Mouse (Mus musculus) myocyte (in vitro differentiated cells): ENCODE results near the gene Arhgap35. TPM values are rescaled to one million over a fixed set of nuclear protein-coding genes. Genes with fewer than 3 reads are reported as not detected.

Source experiments
- H3K27me3 ChIP-seq: one replicate; pipeline ENCODE4 v1.6.1; 2011; ENCODE audit not compliant: control insufficient read depth, insufficient read depth, insufficient read length
- H3K36me3 ChIP-seq: one replicate; pipeline ENCODE4 v1.6.1; 2011; ENCODE audit not compliant: control insufficient read depth, insufficient read depth
- H3K4me2 ChIP-seq: one replicate; pipeline ENCODE4 v1.6.1; 2011; ENCODE audit warnings: low read depth, control low read depth
- H3K4me3 ChIP-seq: one replicate; pipeline ENCODE4 v1.5.1; 2011; ENCODE audit warnings: mild to moderate bottlenecking, control low read depth, moderate library complexity
- H3K79me2 ChIP-seq: one replicate; pipeline ENCODE4 v1.6.1; 2011; ENCODE audit not compliant: control insufficient read depth, insufficient read depth
- H3ac ChIP-seq: one replicate; pipeline ENCODE4 v1.6.1; 2011; ENCODE audit not compliant: control insufficient read depth, insufficient read length
- CEBPB ChIP-seq: IDR thresholded peaks from 2 replicates; pipeline ENCODE4 v1.6.1; 2011; ENCODE audit warnings: mild to moderate bottlenecking, moderate library complexity; ENCODE audit not compliant: poor library complexity, insufficient read depth, severe bottlenecking
- E2F4 ChIP-seq: IDR thresholded peaks from one replicate; pipeline ENCODE4 v1.6.1; 2011; ENCODE audit warnings: mild to moderate bottlenecking, control low read depth, moderate library complexity; ENCODE audit not compliant: insufficient read depth
- MAX ChIP-seq: IDR thresholded peaks from one replicate; pipeline ENCODE4 v1.6.1; 2011; ENCODE audit warnings: low read depth, mild to moderate bottlenecking, control low read depth
- MYOD1 ChIP-seq, 3 experiments: IDR thresholded peaks; one replicate each; pipeline ENCODE4 v1.6.1; 2011; ENCODE audit warnings: control low read depth in 2 of 3, low read depth in 2 of 3, mild to moderate bottlenecking in 2 of 3, moderate library complexity in 1 of 3; ENCODE audit not compliant: insufficient read length in 2 of 3, control insufficient read depth in 1 of 3
- MYOG ChIP-seq, 3 experiments: IDR thresholded peaks; one replicate each; pipeline ENCODE4 v1.6.1; 2011; ENCODE audit warnings: control low read depth in 2 of 3, low read depth in 2 of 3, mild to moderate bottlenecking in 2 of 3; ENCODE audit not compliant: insufficient read length in 2 of 3, control insufficient read depth in 1 of 3, insufficient read depth in 1 of 3
- POLR2A ChIP-seq: IDR thresholded peaks from one replicate; pipeline ENCODE4 v1.6.1; 2011; ENCODE audit warnings: low read depth, mild to moderate bottlenecking, control low read depth, moderate library complexity; ENCODE audit not compliant: insufficient read length
- POLR2AphosphoS2 ChIP-seq: IDR thresholded peaks from one replicate; pipeline ENCODE4 v1.6.1; 2011; ENCODE audit warnings: low read depth, control low read depth; ENCODE audit not compliant: insufficient read length
- REST ChIP-seq: IDR thresholded peaks from one replicate; pipeline ENCODE4 v1.6.1; 2011; ENCODE audit warnings: mild to moderate bottlenecking, control low read depth, moderate library complexity; ENCODE audit not compliant: insufficient read depth, insufficient read length
- SRF ChIP-seq: IDR thresholded peaks from one replicate; pipeline ENCODE4 v1.6.1; 2011; ENCODE audit warnings: low read depth; ENCODE audit not compliant: control insufficient read depth, insufficient read length
- TCF12 ChIP-seq: IDR thresholded peaks from one replicate; pipeline ENCODE4 v1.6.1; 2011; ENCODE audit warnings: mild to moderate bottlenecking, control low read depth; ENCODE audit not compliant: poor library complexity, insufficient read depth, severe bottlenecking
- TCF3 ChIP-seq: IDR thresholded peaks from one replicate; pipeline ENCODE4 v1.6.1; 2011; ENCODE audit warnings: low read depth, control low read depth; ENCODE audit not compliant: insufficient read length
- USF1 ChIP-seq: IDR thresholded peaks from one replicate; pipeline ENCODE4 v1.6.1; 2011; ENCODE audit warnings: low read depth, mild to moderate bottlenecking, control low read depth, moderate library complexity
- polyA plus RNA-seq: library from polyadenylated mRNA; unstranded; fragments of >200 nt; fragmentation: generic; extraction: Trizol; gene quantifications from one replicate; pipeline ENCODE4 v1.2.1, GENCODE M21; 2012; ENCODE audit warnings: missing spikeins

Arhgap35 gene
- polyA plus RNA-seq, 1 experiment: 21.7 TPM

DNA sequence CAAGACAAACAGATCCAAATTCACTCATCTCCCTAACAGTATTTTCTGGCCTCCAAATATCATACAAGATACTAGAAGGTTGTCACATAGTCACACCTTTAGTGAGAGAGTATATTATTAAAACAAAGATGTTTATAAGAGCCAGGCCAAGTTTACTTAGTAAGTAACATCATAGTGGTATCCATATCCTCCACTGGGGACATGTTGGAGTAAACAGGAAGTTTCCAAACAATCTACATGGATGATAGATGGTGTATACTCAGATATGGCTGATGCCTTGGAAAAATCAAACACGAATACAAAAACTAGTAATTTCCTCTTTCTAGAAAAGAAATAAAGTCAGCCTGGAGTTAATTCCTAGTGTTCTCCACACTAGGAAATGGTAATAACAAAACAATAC is 65.5 kb downstream of the Arhgap35 start:
- peaks cover 37% of the 10 kb centered on the region for H3K79me2 ChIP-seq
- no peak overlapping the region for H3ac ChIP-seq
- H3K36me3 ChIP-seq: peaks cover 15% of the 10 kb centered on the region
- H3K4me2 ChIP-seq: no peak overlapping the region
- no peak overlapping the region for H3K4me3 ChIP-seq
- TF ChIP-seq CEBPB (no peak), TCF3 (no peak), MAX (no peak), USF1 (no peak), TCF12 (no peak), REST (no peak), E2F4 (no peak), SRF (no peak), MYOG (IDR thresholded peaks at IDR 0.05; ENCODE audit: control insufficient read depth in 1 of 3, insufficient read depth in 1 of 3, insufficient read length in 2 of 3, low read depth in 2 of 3) (no peak), POLR2AphosphoS2 (no peak), MYOD1 (IDR thresholded peaks at IDR 0.05; ENCODE audit: control insufficient read depth in 1 of 3, insufficient read length in 2 of 3, low read depth in 2 of 3) (no peak), POLR2A (no peak)
- no peaks in the 10 kb centered on the region for H3K27me3 ChIP-seq

DNA sequence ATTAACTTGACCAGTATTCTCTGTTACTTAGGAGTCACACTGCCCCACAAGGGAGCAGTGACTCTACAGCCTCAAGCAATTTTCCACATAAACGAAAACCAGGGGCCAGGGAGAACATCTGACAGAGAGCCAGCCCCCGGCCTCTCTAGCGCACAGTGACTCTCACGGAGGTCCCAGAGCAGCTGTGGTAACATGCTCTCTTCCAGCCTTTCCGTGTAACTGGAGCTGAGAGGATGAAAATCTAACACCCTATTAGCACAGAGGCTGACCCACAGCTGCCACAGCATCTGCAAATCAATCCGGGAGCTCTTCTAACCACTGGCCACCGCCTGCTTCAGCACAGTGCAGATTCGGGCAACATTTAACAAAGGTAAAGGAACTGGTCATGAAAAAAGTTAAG is 70.0 kb downstream of the Arhgap35 start:
- TF ChIP-seq MYOD1 (IDR thresholded peaks at IDR 0.05; ENCODE audit: control insufficient read depth in 1 of 3, insufficient read length in 2 of 3, low read depth in 2 of 3) (peak in 1 of 3 experiments; percentile 26), TCF12 (no peak), CEBPB (no peak), POLR2A (no peak), SRF (no peak), MYOG (IDR thresholded peaks at IDR 0.05; ENCODE audit: control insufficient read depth in 1 of 3, insufficient read depth in 1 of 3, insufficient read length in 2 of 3, low read depth in 2 of 3) (peak in 1 of 3 experiments; percentile 9), TCF3 (no peak), MAX (no peak), E2F4 (no peak), POLR2AphosphoS2 (no peak)
- no peak overlapping the region for H3ac ChIP-seq
- H3K79me2 ChIP-seq: no peaks in the 10 kb centered on the region
- peaks cover 15% of the 10 kb centered on the region for H3K36me3 ChIP-seq
- H3K4me3 ChIP-seq: no peak overlapping the region
- H3K27me3 ChIP-seq: no peaks in the 10 kb centered on the region
- no peak overlapping the region for H3K4me2 ChIP-seq

DNA sequence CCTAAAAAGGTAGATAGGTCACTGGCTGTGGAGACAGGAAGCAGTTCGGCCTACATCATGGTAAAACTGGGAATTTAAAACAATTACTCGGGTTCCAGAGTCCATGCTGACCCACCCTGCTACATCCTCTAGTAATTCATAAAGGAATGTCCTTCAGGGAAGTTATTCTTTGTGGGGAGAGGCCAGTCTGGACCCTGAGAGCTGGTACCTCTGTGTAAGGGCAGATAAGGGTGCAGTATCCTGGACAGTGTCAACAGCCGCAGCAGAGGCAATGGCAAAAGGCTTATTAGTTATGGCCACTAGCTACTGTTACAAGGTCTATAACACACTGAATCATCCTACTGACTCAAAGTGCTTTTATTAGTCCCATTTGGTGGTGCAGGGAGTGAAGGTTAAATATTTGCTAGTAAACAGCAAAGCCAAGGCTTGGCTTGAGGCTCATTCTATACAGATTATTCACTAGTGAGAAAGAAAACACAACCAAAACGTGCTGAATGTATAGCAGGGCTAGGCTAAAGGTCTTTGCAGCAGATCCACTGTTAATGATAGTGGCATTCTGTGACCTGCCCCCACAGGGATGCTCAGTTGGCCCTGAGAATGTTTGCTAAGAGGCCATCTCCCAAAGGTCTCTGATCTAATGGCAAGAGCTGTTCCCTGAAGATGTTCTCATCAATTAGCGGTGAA is 77.4 kb downstream of the Arhgap35 start:
- Histone ChIP-seq H3K4me3 (no peak overlapping the region), H3K27me3 (no peaks in the 10 kb centered on the region), H3K4me2 (peak overlapping the region; percentile 21), H3ac (no peak overlapping the region), H3K36me3 (peaks cover 9% of the 10 kb centered on the region), H3K79me2 (no peaks in the 10 kb centered on the region)
- no peak for TF ChIP-seq MYOG (IDR thresholded peaks at IDR 0.05; ENCODE audit: control insufficient read depth in 1 of 3, insufficient read depth in 1 of 3, insufficient read length in 2 of 3, low read depth in 2 of 3)
- no peak for TF ChIP-seq CEBPB
- no peak for TF ChIP-seq E2F4
- no peak for TF ChIP-seq MAX
- no peak for TF ChIP-seq POLR2AphosphoS2
- no peak for TF ChIP-seq MYOD1 (IDR thresholded peaks at IDR 0.05; ENCODE audit: control insufficient read depth in 1 of 3, insufficient read length in 2 of 3, low read depth in 2 of 3)
- TF ChIP-seq REST: no peak
- no peak for TF ChIP-seq SRF

DNA sequence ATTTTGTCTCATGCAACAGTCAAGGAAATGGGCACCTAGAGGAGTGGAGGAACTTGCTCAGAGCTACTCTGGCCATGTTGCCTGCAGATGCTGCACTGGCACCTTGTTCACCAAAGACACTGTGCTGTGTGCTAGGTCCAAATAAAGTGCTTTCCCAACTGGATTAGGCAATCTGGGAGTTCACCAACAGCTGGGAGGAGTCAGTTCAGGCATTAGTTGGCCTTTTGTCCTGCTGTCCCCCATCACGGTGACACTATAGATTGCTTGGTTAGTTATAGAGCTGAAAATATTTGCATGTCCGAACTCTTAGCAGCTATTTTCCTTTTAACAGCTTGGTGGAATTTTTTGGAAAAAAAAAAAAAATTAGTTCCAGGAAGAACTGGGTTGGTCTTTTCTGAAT is 88.8 kb downstream of the Arhgap35 start:
- no peaks in the 10 kb centered on the region for H3K79me2 ChIP-seq
- H3K36me3 ChIP-seq: no peaks in the 10 kb centered on the region
- no peak overlapping the region for H3K4me3 ChIP-seq
- no peak overlapping the region for H3K4me2 ChIP-seq
- H3K27me3 ChIP-seq: no peaks in the 10 kb centered on the region
- H3ac ChIP-seq: no peak overlapping the region
- no peak for TF ChIP-seq MYOG (IDR thresholded peaks at IDR 0.05; ENCODE audit: control insufficient read depth in 1 of 3, insufficient read depth in 1 of 3, insufficient read length in 2 of 3, low read depth in 2 of 3)
- TF ChIP-seq MAX: no peak
- no peak for TF ChIP-seq TCF3
- TF ChIP-seq REST: no peak
- TF ChIP-seq CEBPB: no peak
- TF ChIP-seq TCF12: no peak
- TF ChIP-seq USF1: no peak

DNA sequence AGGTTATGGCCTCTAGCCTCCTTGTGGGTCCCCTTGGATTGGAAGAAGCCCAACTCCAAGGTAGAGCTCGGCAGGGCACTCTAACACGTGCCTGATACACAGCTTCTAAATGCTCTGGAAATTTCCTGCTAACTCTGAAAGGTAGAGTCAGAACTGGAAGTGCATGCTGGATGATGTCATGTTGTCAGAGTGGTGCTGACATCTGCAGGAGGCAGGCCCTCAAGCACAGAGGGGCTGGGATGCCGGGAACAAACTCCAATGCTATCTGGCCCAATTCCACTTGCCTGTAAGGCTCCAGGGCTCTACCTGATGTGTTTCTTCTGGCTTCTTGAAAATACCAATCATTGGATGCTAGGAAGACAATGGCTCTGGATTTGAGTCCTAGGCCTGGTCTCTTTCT is 89.3 kb downstream of the Arhgap35 start:
- no peak overlapping the region for H3ac ChIP-seq
- no peak overlapping the region for H3K4me3 ChIP-seq
- no peaks in the 10 kb centered on the region for H3K36me3 ChIP-seq
- TF ChIP-seq CEBPB (no peak), SRF (no peak), E2F4 (no peak), REST (no peak), MYOG (IDR thresholded peaks at IDR 0.05; ENCODE audit: control insufficient read depth in 1 of 3, insufficient read depth in 1 of 3, insufficient read length in 2 of 3, low read depth in 2 of 3) (no peak), MYOD1 (IDR thresholded peaks at IDR 0.05; ENCODE audit: control insufficient read depth in 1 of 3, insufficient read length in 2 of 3, low read depth in 2 of 3) (no peak), POLR2A (no peak), MAX (no peak), POLR2AphosphoS2 (no peak), TCF12 (no peak), TCF3 (no peak), USF1 (no peak)
- H3K27me3 ChIP-seq: no peaks in the 10 kb centered on the region
- H3K79me2 ChIP-seq: no peaks in the 10 kb centered on the region
- H3K4me2 ChIP-seq: no peak overlapping the region
